ENCODE assay signal across 17 mouse cellular contexts in the genomic region with DNA sequence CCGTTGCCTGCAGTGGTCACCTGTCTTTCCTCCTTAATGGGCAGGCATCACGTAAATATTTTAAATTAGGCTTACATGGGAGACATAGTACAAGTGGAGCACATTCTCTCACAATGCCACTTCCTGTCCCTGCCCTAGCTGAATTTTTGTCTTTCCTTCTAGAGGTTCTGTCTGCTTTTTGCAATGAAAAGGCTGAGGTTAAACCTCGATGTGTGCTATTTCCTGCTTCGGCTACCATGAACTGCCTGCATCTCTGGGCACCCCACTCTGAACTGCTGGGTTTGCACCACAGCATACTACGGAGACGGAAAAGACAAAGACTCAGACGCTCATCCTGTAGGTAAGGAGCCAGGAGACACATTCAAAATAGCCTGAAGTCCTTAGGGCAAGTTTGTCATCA.
A peak's percentile ranks its signal among the peaks of the same experiment; 100 is the strongest.
DNase-seq lines count a peak whose midpoint lies in the region; ATAC-seq lines count a peak whose summit lies in the region.
"Had no signal": no experiment of that assay in that cellular context is flagged by ENCODE, and none has a peak within 500 bp of the region (broad histone marks: within the 10 kb centered on the region; RNA-seq: fewer than 3 reads in every experiment).

No protein-coding gene starts in this region.

- WGBS in heart, embryonic 15.5 days = 66% methylated on average over 7 of the region's 7 CpGs

- no peaks in the 10 kb centered on the region for H3K9me3 ChIP-seq in heart, embryonic 15.5 days (replicated peaks)
- H3K9me3 ChIP-seq: embryonic facial prominence, embryonic 13.5 days; forebrain, embryonic 13.5 days; midbrain, embryonic 13.5 days; neural tube, embryonic 13.5 days had no signal

- H3K27me3 ChIP-seq in heart, embryonic 15.5 days = no peaks in the 10 kb centered on the region
- H3K27me3 ChIP-seq: embryonic facial prominence, embryonic 13.5 days; forebrain, embryonic 13.5 days; midbrain, embryonic 13.5 days; neural tube, embryonic 13.5 days; Patski had no signal

- ATAC-seq in heart, embryonic 15.5 days (replicated peaks; ENCODE audit: insufficient number of reproducible peaks, insufficient read depth, low FRiP score, low read depth) = no peak
- ATAC-seq: lung, postnatal 0 days; Patski had no signal

- no peak overlapping the region for H3K4me3 ChIP-seq in heart, embryonic 15.5 days
- H3K4me3 ChIP-seq: embryonic facial prominence, embryonic 13.5 days; forebrain, embryonic 13.5 days; midbrain, embryonic 13.5 days; neural tube, embryonic 13.5 days had no signal

- H3K36me3 ChIP-seq in heart, embryonic 15.5 days = no peaks in the 10 kb centered on the region
- H3K36me3 ChIP-seq: embryonic facial prominence, embryonic 13.5 days; midbrain, embryonic 13.5 days; neural tube, embryonic 13.5 days had no signal

- H3K4me1 ChIP-seq in heart, embryonic 15.5 days (replicated peaks) = peaks cover 33% of the 10 kb centered on the region

- intact Hi-C loops in heart, postnatal 10 days (cut with DNase I) = loop anchor here (1.0 kb wide), 1 partner anchor 12 kb away; no protein-coding TSS in a partner anchor

- H3K4me2 ChIP-seq in heart, embryonic 15.5 days = no peak overlapping the region
- H3K4me2 ChIP-seq: embryonic facial prominence, embryonic 13.5 days; forebrain, embryonic 13.5 days; midbrain, embryonic 13.5 days had no signal

- peak overlapping the region; percentile 92 for H3K27ac ChIP-seq in heart, embryonic 15.5 days
- H3K27ac ChIP-seq: forebrain, embryonic 13.5 days; midbrain, embryonic 13.5 days had no signal

- H3K9ac ChIP-seq in heart, embryonic 15.5 days = no peak overlapping the region
- H3K9ac ChIP-seq: forebrain, embryonic 13.5 days; midbrain, embryonic 13.5 days had no signal

- no peak for DNase-seq in heart, postnatal 10 days
- DNase-seq in CD4-positive helper T cell, adult 2 months (ENCODE audit: low read depth, low spot score) = peak; percentile 82
- DNase-seq in T-cell, adult 2 months (ENCODE audit: low spot score) = peak; percentile 82
- peak; percentile 47 to 58 for DNase-seq in natural killer cell, adult 2 months (ENCODE audit: low spot score in 2 of 2)
- DNase-seq in adrenal gland, adult 2 months = no peak
- DNase-seq in testis, postnatal 10 days (ENCODE audit: low spot score) = no peak
- DNase-seq in adrenal gland, postnatal 4 days (ENCODE audit: low spot score in 2 of 2) = no peak
- DNase-seq: adrenal gland, adult 8-10 months; gastrocnemius, postnatal 36 days; right cerebral cortex, adult 18-20 months had no signal

Comparison
In these comparisons a context has a peak if more than half of its experiments do, and no peak if none do; other contexts are left out.
1. DNase-seq: peak in CD4-positive helper T cell, adult 2 months (single experiment), T-cell, adult 2 months (single experiment) and natural killer cell, adult 2 months (2 of 2); none in heart, postnatal 10 days (0 of 2), adrenal gland, adult 2 months (single experiment), testis, postnatal 10 days (single experiment) and adrenal gland, postnatal 4 days (0 of 2).